Mouse (Mus musculus): ENCODE measurements around the gene Il2ra. TPM values are rescaled to one million over a fixed set of nuclear protein-coding genes. Genes with fewer than 3 reads are reported as not detected.
A peak's percentile ranks its signal among the peaks of the same experiment; 100 is the strongest.
"Not testable (repeated sequence)": the region's sequence is repeated elsewhere in the genome, so short reads cannot be mapped to it uniquely, and the experiment has no call there.

The Il2ra gene
- polyA plus RNA-seq, 1 experiment from 2014 or later, result not detected

DNA sequence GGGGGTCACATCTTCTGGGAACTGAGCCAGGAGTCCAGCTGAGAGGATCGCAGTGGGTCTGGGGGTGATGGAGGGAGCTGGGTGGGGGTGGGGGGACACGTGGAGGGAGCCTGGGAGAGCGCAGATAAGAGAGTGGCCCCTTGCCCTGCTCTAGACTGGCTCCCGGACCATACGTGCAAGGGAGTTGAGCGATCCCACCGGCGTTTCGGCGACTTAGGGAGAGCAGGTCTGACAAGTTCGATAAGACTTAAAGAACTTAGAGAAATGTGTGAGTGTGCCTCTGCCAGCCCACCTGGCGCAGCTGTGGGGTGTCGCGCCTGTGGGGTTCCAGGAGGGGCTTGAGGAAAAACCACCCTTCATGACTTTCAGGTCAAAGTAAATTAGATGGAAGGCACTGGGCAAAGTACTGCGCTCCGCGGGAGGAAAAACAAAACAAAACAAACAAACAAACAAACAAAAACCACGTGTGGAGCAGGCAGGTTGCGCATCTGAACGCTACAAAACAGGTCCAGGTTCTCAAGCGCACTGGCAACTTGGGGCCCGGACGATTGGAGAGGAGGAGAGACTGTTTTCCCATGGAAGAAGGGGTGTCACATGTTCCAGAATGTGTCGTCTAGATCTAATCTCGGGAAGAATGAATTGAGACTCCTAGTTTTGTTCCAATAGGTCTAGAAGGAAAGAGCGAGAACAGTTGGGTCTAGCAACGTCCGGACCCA lies 63.6 kb downstream of the Il2ra start:
- WGBS, result 2% methylated on average over 28 of the region's 28 CpGs
- ATAC-seq (replicated peaks; ENCODE audit: low FRiP score, low read depth) (peak; percentile 51), DNase-seq (ENCODE audit: low spot score) (no peak)
- peak overlapping the region; percentile 70 for H3K9ac ChIP-seq (ENCODE audit: low read depth, low read length)
- no peaks in the 10 kb centered on the region for H3K36me3 ChIP-seq (ENCODE audit: insufficient read depth, low read length)
- H3K27me3 ChIP-seq (ENCODE audit: insufficient read depth, low read length), result no peaks in the 10 kb centered on the region
- H3K4me2 ChIP-seq (ENCODE audit: low read length), result peak overlapping the region; percentile 97
- TF ChIP-seq CTCF (IDR thresholded peaks at IDR 0.05; ENCODE audit: low read depth), result no peak
- no peak overlapping the region for H3K27ac ChIP-seq
- H3K9me3 ChIP-seq (replicated peaks; ENCODE audit: low read length), result no peaks in the 10 kb centered on the region
- H3K4me1 ChIP-seq (replicated peaks; ENCODE audit: insufficient read depth, low read length), result no peaks in the 10 kb centered on the region; the same call in 1 of the 2 replicates
- H3K4me3 ChIP-seq (replicated peaks; ENCODE audit: low read depth, low read length), result peak overlapping the region; percentile 71

DNA sequence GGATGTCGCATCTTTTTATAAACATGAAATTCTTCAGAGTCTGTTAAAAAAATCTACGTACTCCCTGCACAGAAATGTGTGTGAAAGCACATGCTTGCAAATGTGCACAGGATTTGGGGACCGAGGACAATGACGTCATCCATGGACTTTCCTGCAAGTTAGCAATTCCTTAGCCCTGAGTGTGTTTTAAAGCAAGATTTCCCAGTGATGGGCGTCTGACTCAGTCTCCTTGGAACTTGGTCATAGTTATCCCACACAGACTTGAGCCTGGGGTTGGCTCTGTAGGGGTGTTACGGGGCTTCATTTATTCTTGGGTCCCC lies 64.1 kb downstream of the Il2ra start:
- no peak overlapping the region for H3K27ac ChIP-seq
- H3K4me1 ChIP-seq (replicated peaks; ENCODE audit: insufficient read depth, low read length), result no peaks in the 10 kb centered on the region; the same call in 1 of the 2 replicates
- WGBS, result 39% methylated on average over 6 of the region's 6 CpGs
- peak overlapping the region; percentile 71; the same call in 1 of the 2 replicates for H3K4me3 ChIP-seq (replicated peaks; ENCODE audit: low read depth, low read length)
- H3K27me3 ChIP-seq (ENCODE audit: insufficient read depth, low read length), result no peaks in the 10 kb centered on the region
- no peaks in the 10 kb centered on the region for H3K9me3 ChIP-seq (replicated peaks; ENCODE audit: low read length)
- no peak for TF ChIP-seq CTCF (IDR thresholded peaks at IDR 0.05; ENCODE audit: low read depth)
- no peak overlapping the region for H3K9ac ChIP-seq (ENCODE audit: low read depth, low read length)
- peak overlapping the region; percentile 97 for H3K4me2 ChIP-seq (ENCODE audit: low read length)
- DNase-seq (ENCODE audit: low spot score) (no peak), ATAC-seq (replicated peaks; ENCODE audit: low FRiP score, low read depth) (no peak)
- no peaks in the 10 kb centered on the region for H3K36me3 ChIP-seq (ENCODE audit: insufficient read depth, low read length)

DNA sequence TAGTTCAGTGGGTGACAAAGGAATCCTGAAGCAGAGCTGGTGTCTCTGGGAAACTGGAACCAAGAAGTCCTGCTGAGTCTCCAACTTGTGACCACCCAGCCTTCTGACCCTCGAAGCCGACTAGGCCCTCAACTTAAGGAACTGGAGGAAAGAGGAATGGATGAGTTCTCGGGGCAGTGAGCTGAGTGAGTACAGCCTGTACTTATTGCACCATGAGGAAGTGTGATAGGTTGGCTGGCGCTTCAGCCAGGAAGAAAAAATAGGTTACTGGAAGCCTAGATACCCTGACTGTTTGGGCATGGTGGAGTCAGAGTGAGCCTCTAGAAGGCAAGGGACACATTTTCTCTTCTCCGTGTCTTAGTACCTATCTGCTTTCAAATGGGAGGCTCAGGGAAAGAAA lies 65.9 kb downstream of the Il2ra start:
- no peak for DNase-seq (ENCODE audit: low spot score)
- ATAC-seq (replicated peaks; ENCODE audit: low FRiP score, low read depth), result no peak
- Histone ChIP-seq H3K4me3 (replicated peaks; ENCODE audit: low read depth, low read length) (no peak overlapping the region), H3K4me1 (replicated peaks; ENCODE audit: insufficient read depth, low read length) (no peaks in the 10 kb centered on the region; the same call in 1 of the 2 replicates), H3K36me3 (ENCODE audit: insufficient read depth, low read length) (no peaks in the 10 kb centered on the region), H3K27ac (no peak overlapping the region), H3K9me3 (replicated peaks; ENCODE audit: low read length) (no peaks in the 10 kb centered on the region), H3K4me2 (ENCODE audit: low read length) (no peak overlapping the region), H3K9ac (ENCODE audit: low read depth, low read length) (no peak overlapping the region), H3K27me3 (ENCODE audit: insufficient read depth, low read length) (no peaks in the 10 kb centered on the region)
- 88% methylated on average over 5 of the region's 5 CpGs for WGBS
- TF ChIP-seq CTCF (IDR thresholded peaks at IDR 0.05; ENCODE audit: low read depth), result no peak

DNA sequence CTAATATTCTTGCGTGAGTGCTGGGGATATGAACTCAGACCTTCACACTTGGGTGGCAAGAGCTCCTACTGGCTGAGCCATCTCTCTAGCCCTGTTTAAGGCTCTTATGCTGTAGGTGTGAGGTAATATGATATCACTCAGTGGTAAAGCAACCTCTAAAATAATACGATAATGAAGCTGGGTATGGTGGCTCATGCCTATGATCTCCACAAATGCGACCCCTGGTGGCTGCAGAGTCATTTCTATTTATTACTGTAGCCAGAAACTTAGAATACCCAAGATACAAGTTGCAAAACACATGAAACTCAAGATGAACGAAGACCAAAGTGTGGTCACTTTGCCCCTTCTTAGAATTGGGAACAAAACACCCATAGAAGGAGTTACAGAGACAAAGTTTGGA lies 67.5 kb downstream of the Il2ra start:
- H3K36me3 ChIP-seq (ENCODE audit: insufficient read depth, low read length); H3K9me3 ChIP-seq (replicated peaks; ENCODE audit: low read length); H3K4me1 ChIP-seq (replicated peaks; ENCODE audit: insufficient read depth, low read length); H3K27ac ChIP-seq; H3K27me3 ChIP-seq (ENCODE audit: insufficient read depth, low read length); H3K4me3 ChIP-seq (replicated peaks; ENCODE audit: low read depth, low read length); H3K9ac ChIP-seq (ENCODE audit: low read depth, low read length); ATAC-seq (replicated peaks; ENCODE audit: low FRiP score, low read depth); H3K4me2 ChIP-seq (ENCODE audit: low read length): not testable (repeated sequence)
- peak; percentile 53 for DNase-seq (ENCODE audit: low spot score)
- TF ChIP-seq CTCF (IDR thresholded peaks at IDR 0.05; ENCODE audit: low read depth), result peak; percentile 68
- 50% methylated on average over 4 of the region's 4 CpGs for WGBS

DNA sequence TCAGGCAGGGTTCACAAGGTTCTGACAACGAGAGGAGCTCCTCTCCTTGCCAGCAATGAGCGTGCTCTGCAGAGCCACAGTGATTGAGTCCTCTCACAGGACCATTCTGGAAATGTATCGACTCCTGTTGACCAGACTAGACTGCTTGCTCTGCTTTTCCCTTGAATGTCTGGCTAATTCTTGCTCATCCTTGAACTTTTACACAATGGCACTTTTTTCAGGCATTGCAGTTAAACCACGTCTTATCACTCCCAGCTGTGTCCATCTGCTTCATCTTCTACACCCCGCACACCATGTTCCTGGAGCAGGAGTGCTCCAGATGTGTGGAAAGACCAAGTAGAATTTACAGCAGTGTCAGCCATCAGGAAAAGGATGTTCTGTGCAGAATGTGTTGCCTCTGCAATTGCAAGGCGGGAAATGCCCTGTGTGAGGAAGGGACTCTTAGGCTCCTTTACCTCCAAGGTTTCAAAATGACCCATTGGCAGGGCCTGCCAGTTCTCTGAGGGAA lies 69.9 kb downstream of the Il2ra start:
- ATAC-seq (replicated peaks; ENCODE audit: low FRiP score, low read depth) (no peak), DNase-seq (ENCODE audit: low spot score) (no peak)
- WGBS, result 81% methylated on average over 6 of the region's 6 CpGs
- no peak overlapping the region for H3K4me2 ChIP-seq (ENCODE audit: low read length)
- no peaks in the 10 kb centered on the region for H3K4me1 ChIP-seq (replicated peaks; ENCODE audit: insufficient read depth, low read length)
- no peaks in the 10 kb centered on the region for H3K27me3 ChIP-seq (ENCODE audit: insufficient read depth, low read length)
- H3K4me3 ChIP-seq (replicated peaks; ENCODE audit: low read depth, low read length), result no peak overlapping the region
- no peak overlapping the region for H3K9ac ChIP-seq (ENCODE audit: low read depth, low read length)
- no peaks in the 10 kb centered on the region for H3K36me3 ChIP-seq (ENCODE audit: insufficient read depth, low read length)
- H3K9me3 ChIP-seq (replicated peaks; ENCODE audit: low read length), result no peaks in the 10 kb centered on the region
- TF ChIP-seq CTCF (IDR thresholded peaks at IDR 0.05; ENCODE audit: low read depth), result no peak
- H3K27ac ChIP-seq, result no peak overlapping the region

DNA sequence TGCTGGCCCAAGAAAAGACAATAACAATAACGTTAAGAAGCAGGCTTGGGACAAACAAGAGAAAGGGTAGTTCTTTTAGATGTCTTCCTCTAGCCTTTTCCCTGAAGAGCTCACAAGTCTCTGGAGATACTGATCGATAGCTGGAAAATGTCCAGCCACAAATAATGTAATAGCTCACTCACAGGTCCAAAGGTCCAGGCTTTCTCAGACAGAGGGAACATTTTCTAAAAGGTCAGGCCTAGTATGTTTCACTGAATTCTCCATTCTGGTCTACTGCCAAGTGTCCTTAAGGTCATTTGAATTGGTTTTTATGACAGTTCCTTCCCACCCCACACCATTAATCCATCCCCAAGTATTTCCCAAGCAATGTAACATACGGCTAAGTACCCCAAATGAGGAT lies 70.4 kb downstream of the Il2ra start:
- Histone ChIP-seq H3K9ac (ENCODE audit: low read depth, low read length) (no peak overlapping the region), H3K4me1 (replicated peaks; ENCODE audit: insufficient read depth, low read length) (no peaks in the 10 kb centered on the region), H3K27ac (no peak overlapping the region), H3K4me3 (replicated peaks; ENCODE audit: low read depth, low read length) (no peak overlapping the region), H3K4me2 (ENCODE audit: low read length) (no peak overlapping the region), H3K36me3 (ENCODE audit: insufficient read depth, low read length) (no peaks in the 10 kb centered on the region), H3K27me3 (ENCODE audit: insufficient read depth, low read length) (no peaks in the 10 kb centered on the region), H3K9me3 (replicated peaks; ENCODE audit: low read length) (no peaks in the 10 kb centered on the region)
- WGBS, result 48% methylated on average over 3 of the region's 3 CpGs
- no peak for TF ChIP-seq CTCF (IDR thresholded peaks at IDR 0.05; ENCODE audit: low read depth)
- DNase-seq (ENCODE audit: low spot score) (no peak), ATAC-seq (replicated peaks; ENCODE audit: low FRiP score, low read depth) (peak; percentile 25; the same call in 1 of the 2 replicates)
